Mouse (Mus musculus): ENCODE data around the gene Fam227b. TPM values are rescaled to one million over a fixed set of nuclear protein-coding genes. Genes with fewer than 3 reads are reported as not detected.
A peak's percentile ranks its signal among the peaks of the same experiment; 100 is the strongest.

Gene Fam227b
- polyA plus RNA-seq, 1 experiment from 2014 or later: not detected

DNA sequence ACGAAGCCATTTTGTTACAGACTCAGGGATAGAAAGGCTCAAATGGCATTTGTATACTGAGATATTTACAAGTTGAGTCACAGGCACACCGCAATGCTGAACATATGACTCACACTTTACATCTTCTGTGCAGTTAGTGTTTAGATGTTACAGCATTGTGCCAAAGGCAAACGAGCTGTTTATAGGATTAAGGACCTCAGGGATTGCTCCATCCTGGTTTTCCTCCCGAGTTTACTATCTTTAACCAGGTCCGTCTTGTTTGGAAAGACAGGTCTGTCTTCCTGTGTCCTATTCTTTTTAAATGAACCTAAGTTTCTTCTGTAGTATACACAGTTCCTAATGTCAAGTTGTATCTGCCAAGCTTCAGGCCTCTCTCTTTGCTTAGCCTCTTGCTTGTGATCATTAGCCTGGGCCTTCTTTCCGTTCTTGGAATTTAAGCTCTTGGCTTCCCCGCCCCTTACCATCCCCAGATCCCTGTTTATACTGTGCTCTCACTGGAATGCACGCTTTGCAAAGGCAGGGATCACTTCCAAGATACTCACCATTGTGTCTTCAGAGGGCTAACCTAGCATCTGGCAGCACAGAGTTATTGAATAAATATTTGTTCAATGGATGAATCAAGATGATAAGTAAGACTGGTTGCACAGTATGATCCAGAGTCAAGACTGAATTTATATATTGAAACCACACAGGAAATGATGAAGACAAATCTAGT lies 120.5 kb downstream of the Fam227b start:
- peaks cover 6% of the 10 kb centered on the region; the same call in 1 of the 2 replicates for H3K4me1 ChIP-seq
- WGBS: 64% methylated on average over 8 of the region's 8 CpGs
- H3K36me3 ChIP-seq (replicated peaks): no peaks in the 10 kb centered on the region
- no peak overlapping the region for H3K27ac ChIP-seq
- no peak overlapping the region for H3K4me3 ChIP-seq
- H3K9me3 ChIP-seq: no peaks in the 10 kb centered on the region
- H3K27me3 ChIP-seq (ENCODE audit: poor library complexity, severe bottlenecking): no peaks in the 10 kb centered on the region
- no peak for DNase-seq (ENCODE audit: extremely low spot score, low spot score)

DNA sequence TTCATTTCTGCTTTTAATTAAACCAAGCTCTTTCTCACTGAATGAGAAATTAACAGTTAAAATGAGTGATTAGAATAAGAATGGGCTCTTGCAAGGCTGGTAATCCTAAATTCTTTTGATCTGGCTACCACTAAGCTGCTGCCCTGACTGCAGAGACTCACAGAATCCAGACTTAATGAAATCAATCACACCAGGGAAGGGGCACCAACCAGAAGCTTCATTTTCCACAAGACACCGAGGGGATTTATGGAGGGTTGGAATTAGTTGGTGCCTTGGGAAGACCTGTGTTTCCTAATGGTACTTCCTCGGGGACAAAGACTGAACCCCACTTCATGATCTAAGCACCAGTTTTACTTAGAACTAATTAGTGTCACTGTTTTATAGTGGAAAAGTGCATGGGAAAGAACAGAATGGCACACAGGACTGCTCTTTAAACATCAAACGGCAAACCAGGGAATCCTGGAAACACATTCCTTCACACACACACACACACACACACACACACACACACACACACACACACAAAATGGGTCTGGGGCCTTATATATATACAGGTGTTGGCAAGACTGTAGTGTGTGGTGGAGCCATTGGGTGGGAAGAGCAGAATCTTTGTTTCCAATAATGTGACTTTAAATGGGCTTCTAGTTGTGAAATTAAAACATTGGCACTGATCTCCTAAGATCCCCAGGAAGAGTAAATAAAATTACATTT lies 135.9 kb downstream of the Fam227b start:
- Histone ChIP-seq H3K4me1 (peaks cover 26% of the 10 kb centered on the region), H3K9me3 (no peaks in the 10 kb centered on the region), H3K36me3 (replicated peaks) (no peaks in the 10 kb centered on the region), H3K27ac (peak overlapping the region; percentile 75), H3K27me3 (ENCODE audit: poor library complexity, severe bottlenecking) (no peaks in the 10 kb centered on the region), H3K4me3 (no peak overlapping the region)
- no peak for DNase-seq (ENCODE audit: extremely low spot score, low spot score)
- 18% methylated on average over 3 of the region's 3 CpGs for WGBS

DNA sequence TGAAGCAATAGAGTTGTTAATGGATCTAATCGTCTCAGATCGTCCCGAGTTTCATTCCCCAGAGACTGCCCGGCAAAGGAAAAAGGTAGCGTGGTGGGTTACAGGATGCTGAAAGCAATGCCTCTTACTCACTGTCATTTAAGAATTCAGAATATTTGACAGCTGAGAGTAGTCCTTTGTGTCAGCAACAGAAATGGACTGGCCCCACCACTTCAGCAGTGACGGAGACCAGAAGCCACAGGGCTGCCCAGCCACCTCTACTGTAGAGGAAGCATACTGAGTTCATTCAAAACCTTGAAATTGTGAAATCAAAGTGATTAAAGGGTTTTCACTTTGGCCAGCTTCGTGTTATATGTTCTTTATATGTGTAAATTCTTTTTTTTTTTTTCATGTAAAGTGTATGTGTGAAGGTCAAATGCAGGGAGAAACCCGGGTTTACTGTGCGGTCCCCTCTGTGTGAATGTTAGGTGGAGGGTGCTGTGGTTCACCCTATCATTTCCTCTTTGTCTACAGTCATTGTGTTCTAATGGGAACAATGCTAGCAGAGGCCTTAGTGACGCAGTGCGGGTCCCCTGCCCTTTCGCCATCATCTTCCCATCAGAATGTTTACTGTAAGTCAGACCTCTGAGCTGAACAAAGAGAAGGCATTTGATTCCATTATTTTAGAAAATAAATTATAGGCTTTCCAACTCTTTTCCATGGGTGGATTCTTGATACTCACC lies 136.7 kb downstream of the Fam227b start:
- H3K4me1 ChIP-seq: peaks cover 26% of the 10 kb centered on the region
- DNase-seq (ENCODE audit: extremely low spot score, low spot score): no peak
- peak overlapping the region; percentile 75; the same call in 1 of the 2 replicates for H3K27ac ChIP-seq
- H3K36me3 ChIP-seq (replicated peaks): no peaks in the 10 kb centered on the region
- H3K9me3 ChIP-seq: no peaks in the 10 kb centered on the region
- H3K4me3 ChIP-seq: no peak overlapping the region
- 54% methylated on average over 12 of the region's 12 CpGs for WGBS
- no peaks in the 10 kb centered on the region for H3K27me3 ChIP-seq (ENCODE audit: poor library complexity, severe bottlenecking)

DNA sequence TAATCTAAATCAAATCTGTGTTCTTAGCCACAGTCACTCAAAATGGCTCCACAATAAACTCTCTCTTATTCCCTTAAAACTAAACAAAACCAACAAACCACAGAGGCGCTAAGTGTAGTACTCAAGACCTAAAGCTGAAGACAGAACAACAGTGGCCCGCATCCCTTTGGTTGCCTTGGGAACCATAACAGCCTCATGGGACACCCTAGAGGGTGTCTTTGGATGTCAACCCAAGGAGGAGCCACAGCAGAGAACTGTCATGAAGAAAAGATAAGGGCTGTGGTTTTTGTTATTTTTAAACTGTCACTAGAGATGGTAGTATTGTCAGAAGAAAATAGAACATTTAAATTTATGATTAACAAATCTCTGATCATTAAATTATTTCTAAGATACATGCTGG lies 145.1 kb downstream of the Fam227b start:
- no peaks in the 10 kb centered on the region for H3K9me3 ChIP-seq
- WGBS: 92% methylated on average over 2 of the region's 2 CpGs
- no peak overlapping the region for H3K27ac ChIP-seq
- H3K27me3 ChIP-seq (ENCODE audit: poor library complexity, severe bottlenecking): no peaks in the 10 kb centered on the region
- no peak for DNase-seq (ENCODE audit: extremely low spot score, low spot score)
- no peaks in the 10 kb centered on the region for H3K4me1 ChIP-seq
- no peak overlapping the region for H3K4me3 ChIP-seq
- no peaks in the 10 kb centered on the region for H3K36me3 ChIP-seq (replicated peaks)

DNA sequence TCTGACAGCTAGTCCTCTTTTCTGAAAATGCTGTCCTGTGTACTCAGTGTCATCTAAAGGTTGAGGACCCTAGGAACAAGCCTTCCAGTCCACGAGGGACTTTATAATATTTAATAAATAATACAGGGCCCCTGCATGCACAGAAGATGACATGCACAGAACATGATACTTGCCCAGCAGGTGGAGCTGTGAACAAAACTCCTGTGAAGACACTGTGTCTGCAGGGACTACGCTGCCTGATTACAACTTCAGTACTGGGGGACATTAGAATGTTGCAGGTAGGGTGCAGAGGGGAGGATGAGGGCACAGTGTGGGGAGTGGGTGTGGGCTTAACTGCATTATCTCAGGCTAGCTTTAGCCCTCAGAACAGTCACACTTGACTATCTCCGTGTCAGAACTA lies 145.7 kb downstream of the Fam227b start:
- peak; percentile 41 for DNase-seq (ENCODE audit: extremely low spot score, low spot score)
- no peak overlapping the region for H3K4me3 ChIP-seq
- no peaks in the 10 kb centered on the region for H3K4me1 ChIP-seq
- 62% methylated on average over 3 of the region's 3 CpGs for WGBS
- H3K36me3 ChIP-seq (replicated peaks): no peaks in the 10 kb centered on the region
- H3K27ac ChIP-seq: no peak overlapping the region
- H3K9me3 ChIP-seq: no peaks in the 10 kb centered on the region
- no peaks in the 10 kb centered on the region for H3K27me3 ChIP-seq (ENCODE audit: poor library complexity, severe bottlenecking)

DNA sequence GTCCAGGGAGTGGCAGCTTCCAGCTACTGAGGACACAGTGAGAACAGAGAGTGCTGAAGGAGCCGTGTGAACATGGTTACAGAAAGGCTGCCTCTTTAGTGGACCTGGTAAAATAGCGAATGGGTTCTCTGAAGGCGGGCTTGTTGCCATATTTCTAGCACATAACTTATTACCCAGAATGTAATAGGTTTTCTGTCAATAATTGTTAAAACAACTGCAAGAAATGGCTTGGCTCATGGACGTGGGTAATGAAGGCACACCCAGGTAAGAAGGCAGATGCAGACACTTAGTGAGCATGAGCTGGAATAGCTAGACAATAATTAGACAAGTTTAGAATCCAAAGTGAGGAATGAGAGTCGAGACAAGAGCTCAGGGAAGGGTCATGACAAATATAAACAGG lies 149.5 kb downstream of the Fam227b start:
- H3K27me3 ChIP-seq (ENCODE audit: poor library complexity, severe bottlenecking): no peaks in the 10 kb centered on the region
- DNase-seq (ENCODE audit: extremely low spot score, low spot score): no peak
- 87% methylated on average over 5 of the region's 5 CpGs for WGBS
- no peak overlapping the region for H3K27ac ChIP-seq
- H3K9me3 ChIP-seq: no peaks in the 10 kb centered on the region
- H3K4me3 ChIP-seq: no peak overlapping the region
- no peaks in the 10 kb centered on the region for H3K4me1 ChIP-seq
- H3K36me3 ChIP-seq (replicated peaks): no peaks in the 10 kb centered on the region

DNA sequence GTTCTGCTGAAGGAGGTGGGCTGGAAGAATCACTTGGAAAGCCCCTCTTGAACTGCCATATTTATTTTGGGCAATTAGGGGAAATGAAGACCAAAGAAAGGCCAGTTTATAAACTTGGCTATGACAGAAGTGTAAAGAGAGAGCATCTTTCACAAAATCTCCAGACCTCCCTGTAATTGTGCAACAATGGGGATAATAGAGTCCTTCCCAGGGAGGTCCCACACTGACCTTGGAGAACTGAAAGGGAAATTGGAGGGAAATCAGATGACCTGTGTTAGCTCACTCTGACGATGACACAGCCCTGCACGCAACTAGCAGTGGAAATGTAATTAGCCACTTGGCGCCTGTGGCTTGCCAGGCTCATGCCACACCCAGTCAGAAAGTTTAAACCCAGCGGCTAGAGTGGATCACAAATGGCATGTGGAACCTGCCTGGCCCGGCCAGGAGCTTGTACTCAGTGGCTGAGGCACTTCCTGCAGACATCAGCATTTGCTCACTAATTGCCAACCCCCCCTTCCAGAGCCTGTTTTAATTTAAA lies 175.9 kb downstream of the Fam227b start:
- peaks cover 5% of the 10 kb centered on the region; the same call in 1 of the 2 replicates for H3K4me1 ChIP-seq
- no peak overlapping the region for H3K4me3 ChIP-seq
- H3K27me3 ChIP-seq (ENCODE audit: poor library complexity, severe bottlenecking): no peaks in the 10 kb centered on the region
- H3K27ac ChIP-seq: no peak overlapping the region
- no peaks in the 10 kb centered on the region for H3K9me3 ChIP-seq
- 71% methylated on average over 5 of the region's 5 CpGs for WGBS
- DNase-seq (ENCODE audit: extremely low spot score, low spot score): no peak
- 0 out of 2 replicates have a peak, but pooled peaks cover 2% of the 10 kb centered on the region for H3K36me3 ChIP-seq (replicated peaks)

DNA sequence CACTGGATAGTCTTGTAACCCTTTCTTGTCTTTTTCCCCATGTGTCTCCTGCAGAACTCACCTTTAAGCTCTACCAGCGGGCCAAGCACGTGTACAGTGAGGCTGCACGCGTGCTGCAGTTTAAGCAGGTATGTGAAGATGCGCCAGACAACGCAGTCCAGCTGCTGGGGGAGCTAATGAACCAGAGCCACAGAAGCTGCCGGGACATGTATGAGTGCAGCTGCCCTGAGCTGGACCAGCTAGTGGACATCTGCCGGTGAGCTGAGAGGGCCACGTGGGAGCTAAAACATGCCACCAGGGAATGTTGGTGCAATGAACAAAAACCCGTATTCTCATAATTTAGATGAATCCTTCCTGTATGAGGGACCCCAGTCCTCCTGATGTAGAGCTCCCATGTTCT lies 176.6 kb downstream of the Fam227b start:
- Histone ChIP-seq H3K27ac (no peak overlapping the region), H3K9me3 (no peaks in the 10 kb centered on the region), H3K27me3 (ENCODE audit: poor library complexity, severe bottlenecking) (no peaks in the 10 kb centered on the region), H3K36me3 (replicated peaks) (0 out of 2 replicates have a peak, but pooled peaks cover 2% of the 10 kb centered on the region), H3K4me3 (no peak overlapping the region), H3K4me1 (peaks cover 5% of the 10 kb centered on the region; the same call in 1 of the 2 replicates)
- WGBS: 94% methylated on average over 10 of the region's 10 CpGs
- DNase-seq (ENCODE audit: extremely low spot score, low spot score): no peak

DNA sequence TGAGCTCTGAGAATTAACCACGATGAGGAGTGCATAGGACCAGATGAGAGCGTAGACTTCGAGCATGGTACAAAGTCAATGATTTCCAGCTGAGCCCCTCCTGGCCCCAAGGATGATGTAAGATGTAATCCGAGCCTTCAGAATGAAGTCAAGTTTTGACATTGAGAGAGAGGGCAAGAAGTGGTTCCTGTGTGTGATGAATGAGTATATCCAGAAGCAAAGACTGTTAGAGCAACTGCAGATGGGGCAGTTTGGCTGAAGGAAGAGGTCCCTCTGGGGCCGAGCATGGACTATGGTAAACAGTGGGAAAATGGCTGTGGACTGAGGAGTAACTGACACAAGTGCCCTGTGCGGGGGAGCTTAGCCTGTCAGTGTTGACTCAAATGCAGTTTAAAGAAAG lies 178.6 kb downstream of the Fam227b start:
- Histone ChIP-seq H3K36me3 (replicated peaks) (0 out of 2 replicates have a peak, but pooled peaks cover 2% of the 10 kb centered on the region), H3K27ac (0 out of 2 replicates have a peak overlapping the region, but pooled peaks have one; percentile 35), H3K9me3 (no peaks in the 10 kb centered on the region), H3K27me3 (ENCODE audit: poor library complexity, severe bottlenecking) (no peaks in the 10 kb centered on the region), H3K4me3 (no peak overlapping the region), H3K4me1 (peaks cover 5% of the 10 kb centered on the region; the same call in 1 of the 2 replicates)
- DNase-seq (ENCODE audit: extremely low spot score, low spot score): no peak
- WGBS: 68% methylated on average over 6 of the region's 6 CpGs

DNA sequence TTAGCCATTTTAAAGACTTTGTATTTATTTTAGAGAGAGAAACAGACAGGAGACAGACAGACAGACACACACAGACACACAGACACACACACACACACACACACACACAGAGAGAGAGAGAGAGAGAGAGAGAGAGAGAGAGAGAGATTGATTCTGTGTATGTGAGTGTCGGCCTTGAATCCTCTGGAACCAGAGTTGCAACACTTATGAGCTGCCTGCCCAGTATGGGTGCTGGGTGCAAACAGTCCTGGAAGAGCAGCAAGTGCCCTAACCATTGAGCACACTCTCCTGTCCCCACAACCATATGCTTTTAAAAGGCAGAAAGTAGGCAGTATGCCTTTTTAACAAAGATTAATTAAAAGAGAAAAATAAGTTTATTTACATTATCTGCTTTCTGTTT lies 183.0 kb downstream of the Fam227b start:
- Histone ChIP-seq H3K4me3 (no peak overlapping the region), H3K36me3 (replicated peaks) (no peaks in the 10 kb centered on the region), H3K4me1 (peaks cover 5% of the 10 kb centered on the region; the same call in 1 of the 2 replicates), H3K9me3 (no peaks in the 10 kb centered on the region), H3K27me3 (ENCODE audit: poor library complexity, severe bottlenecking) (no peaks in the 10 kb centered on the region), H3K27ac (no peak overlapping the region)
- no peak for DNase-seq (ENCODE audit: extremely low spot score, low spot score)
- 94% methylated on average over 1 of the region's 1 CpGs for WGBS

DNA sequence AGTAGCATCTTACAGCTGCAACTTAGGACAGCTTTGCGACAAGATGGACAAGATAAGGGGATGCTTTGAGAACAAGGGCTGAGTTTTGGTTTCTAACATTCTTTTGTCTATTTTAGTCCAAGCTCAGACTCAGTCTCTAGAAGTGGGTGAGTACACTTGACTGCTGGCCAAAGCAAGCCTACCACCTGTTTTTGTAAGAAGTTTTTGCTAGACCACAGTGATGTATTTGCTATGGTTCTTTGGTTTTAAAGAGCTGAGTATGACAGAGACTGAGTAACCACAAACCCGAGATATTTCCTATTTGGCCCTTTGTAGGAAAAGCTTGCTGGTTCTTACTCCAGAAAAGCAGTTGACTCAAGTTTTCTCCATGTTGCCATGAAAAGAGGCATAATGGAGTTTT lies 203.6 kb downstream of the Fam227b start:
- Histone ChIP-seq H3K9me3 (no peaks in the 10 kb centered on the region; the same call in 1 of the 2 replicates), H3K4me3 (no peak overlapping the region), H3K27ac (no peak overlapping the region), H3K27me3 (ENCODE audit: poor library complexity, severe bottlenecking) (no peaks in the 10 kb centered on the region), H3K36me3 (replicated peaks) (peaks cover 23% of the 10 kb centered on the region), H3K4me1 (no peaks in the 10 kb centered on the region)
- 89% methylated on average over 2 of the region's 2 CpGs for WGBS
- no peak for DNase-seq (ENCODE audit: extremely low spot score, low spot score)

DNA sequence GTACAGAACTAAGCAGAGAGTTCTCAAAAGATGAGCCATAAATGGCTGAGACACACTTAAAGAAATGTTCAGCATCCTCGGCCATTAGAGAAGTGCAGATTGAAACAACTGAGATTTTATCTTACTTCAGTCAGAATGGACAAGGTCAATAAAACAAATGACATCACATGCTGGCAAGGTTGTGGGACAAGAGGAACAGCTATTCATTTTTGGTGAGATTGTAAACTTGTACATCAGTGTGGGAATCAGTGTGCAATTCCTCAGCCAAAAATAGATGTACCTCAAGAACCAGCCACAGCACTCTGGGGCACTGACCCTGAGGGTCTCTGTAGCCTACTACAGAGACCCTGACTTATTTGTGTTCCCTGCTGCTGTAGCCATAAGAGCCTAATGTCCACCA lies 208.5 kb downstream of the Fam227b start:
- no peak for DNase-seq (ENCODE audit: extremely low spot score, low spot score)
- peaks cover 9% of the 10 kb centered on the region for H3K36me3 ChIP-seq (replicated peaks)
- 96% methylated on average over 1 of the region's 1 CpGs for WGBS
- H3K4me1 ChIP-seq: no peaks in the 10 kb centered on the region
- no peak overlapping the region for H3K27ac ChIP-seq
- no peaks in the 10 kb centered on the region for H3K9me3 ChIP-seq
- H3K27me3 ChIP-seq (ENCODE audit: poor library complexity, severe bottlenecking): no peaks in the 10 kb centered on the region
- no peak overlapping the region for H3K4me3 ChIP-seq
